Mouse (Mus musculus): ENCODE data around the gene Ect2.

- TF ChIP-seq CTCF (IDR thresholded peaks at IDR 0.05; ENCODE audit: borderline replicate concordance, insufficient read depth, low read depth, low read length): no peak
- no peak for TF ChIP-seq POLR2A (IDR thresholded peaks at IDR 0.05; ENCODE audit: borderline replicate concordance, insufficient read depth, low read length)
Observed at GRCm38 (mm10) chr3:27109109-27109508, 44.6 kb downstream of the Ect2 start.
